Mouse (Mus musculus) kidney, embryonic 16.5 days (tissue): Measurements from ENCODE around the gene Lmo7. TPM values are rescaled to one million over a fixed set of nuclear protein-coding genes. Genes with fewer than 3 reads are reported as not detected.

Experiments
- polyA plus RNA-seq: library from polyadenylated mRNA; unstranded; fragments of >200 nt; fragmentation: Nextera tagmentation; extraction: Ambion mirVana; gene quantifications from 2 replicates; pipeline ENCODE4 v1.2.1, GENCODE M21; 2015

Lmo7 gene
- polyA plus RNA-seq, 1 experiment from 2014 or later = 17.4 TPM

Other genes starting within 250 kb of the Lmo7 start
- 22.0 and 23.0 TPM in 2 replicates for gene Tbc1d4, start 120.8 kb upstream of the Lmo7 start, polyA plus RNA-seq
- gene Commd6, start 89.3 kb upstream of the Lmo7 start, polyA plus RNA-seq = 94.7 and 97.1 TPM in 2 replicates
- 137 and 143 TPM in 2 replicates for gene Uchl3, start 76.0 kb upstream of the Lmo7 start, polyA plus RNA-seq
- gene Gm9922, start 143 bp upstream of the Lmo7 start, polyA plus RNA-seq = 3.0 and 3.7 TPM in 2 replicates